Mouse (Mus musculus) CH12.LX (cell line): ENCODE data around the gene Cd27. TPM values are rescaled to one million over a fixed set of nuclear protein-coding genes. Genes with fewer than 3 reads are reported as not detected.

Experiments used
- DNase-seq: peaks from one replicate; pipeline ENCODE4 v3.0.0-alpha.2; 2013; ENCODE audit errors: extremely low read depth
- H3K27ac ChIP-seq: 2 replicates; pipeline ENCODE4 v1.5.1; 2012; ENCODE audit warnings: low read depth, mild to moderate bottlenecking, control low read depth, moderate library complexity; ENCODE audit not compliant: insufficient read depth
- H3K27me3 ChIP-seq: replicated peaks from 2 replicates; pipeline ENCODE3; 2012; ENCODE audit warnings: inconsistent platforms
- H3K36me3 ChIP-seq, 2 experiments: replicated peaks in 1 of 2; 2 replicates each; pipeline versions ENCODE3 to v1.6.1; 2012; ENCODE audit warnings: inconsistent platforms in 1 of 2, low read length in 1 of 2, mild to moderate bottlenecking in 1 of 2, mixed read lengths in 1 of 2, moderate library complexity in 1 of 2; ENCODE audit not compliant: control insufficient read depth in 1 of 2, insufficient read depth in 1 of 2
- H3K4me1 ChIP-seq, 2 experiments: 2 replicates each; pipeline ENCODE4 v1.6.1; 2012; ENCODE audit warnings: inconsistent platforms in 1 of 2, moderate library complexity in 1 of 2; ENCODE audit not compliant: insufficient read depth in 2 of 2, control insufficient read depth in 1 of 2
- H3K4me2 ChIP-seq: 2 replicates; pipeline ENCODE4 v1.6.1; 2012; ENCODE audit warnings: low read depth, mild to moderate bottlenecking, control low read depth; ENCODE audit not compliant: poor library complexity, insufficient read depth, severe bottlenecking
- H3K4me3 ChIP-seq, 3 experiments: fragments of 150-350 bp in 1 of 3; sonication (generic) in 1 of 3; replicated peaks in 1 of 3; 2 replicates each; pipeline versions ENCODE3 to v1.5.1; 2011 to 2012; ENCODE audit warnings: low read depth in 2 of 3, low read length in 2 of 3, mild to moderate bottlenecking in 2 of 3, moderate library complexity in 2 of 3, control low read depth in 1 of 3, improper control_type of control experiment in 1 of 3, inconsistent platforms in 1 of 3, mixed read lengths in 1 of 3; ENCODE audit not compliant: poor library complexity in 1 of 3
- H3K79me2 ChIP-seq: replicated peaks from 2 replicates; pipeline ENCODE4 v1.6.1; 2012; ENCODE audit warnings: mild to moderate bottlenecking, moderate library complexity; ENCODE audit not compliant: control insufficient read depth, poor library complexity, insufficient read depth, severe bottlenecking; ENCODE audit errors: extremely low read depth
- H3K9ac ChIP-seq: 2 replicates; pipeline ENCODE4 v1.6.1; 2012; ENCODE audit warnings: low read depth, mild to moderate bottlenecking, control low read depth, moderate library complexity; ENCODE audit not compliant: insufficient read depth
- H3K9me3 ChIP-seq: replicated peaks from 2 replicates; pipeline ENCODE3; 2012; ENCODE audit warnings: low read length, inconsistent platforms, mixed read lengths
- BHLHE40 ChIP-seq: IDR thresholded peaks from 2 replicates; pipeline ENCODE4 v1.6.1; 2011; ENCODE audit warnings: mild to moderate bottlenecking, low read depth, low read length, improper control_type of control experiment
- CHD1 ChIP-seq: IDR thresholded peaks from 2 replicates; pipeline ENCODE4 v1.6.1; 2012; ENCODE audit warnings: low read depth, low read length, improper control_type of control experiment, inconsistent platforms
- CTCF ChIP-seq, 2 experiments: IDR thresholded peaks in 1 of 2; conservative IDR thresholded peaks in 1 of 2; 2 replicates each; pipeline ENCODE4 v1.5.1; 2011 to 2012; ENCODE audit warnings: low read depth in 2 of 2, low read length in 2 of 2, improper control_type of control experiment in 1 of 2, inconsistent platforms in 1 of 2, mild to moderate bottlenecking in 1 of 2, moderate library complexity in 1 of 2
- E2F4 ChIP-seq: IDR thresholded peaks from 2 replicates; pipeline ENCODE4 v1.6.1; 2011; ENCODE audit warnings: low read depth, low read length, improper control_type of control experiment; ENCODE audit not compliant: insufficient replicate concordance
- EP300 ChIP-seq: IDR thresholded peaks from 2 replicates; pipeline ENCODE4 v1.6.1; 2011; ENCODE audit warnings: low read length, improper control_type of control experiment
- ETS1 ChIP-seq: conservative IDR thresholded peaks from 2 replicates; pipeline ENCODE4 v1.6.1; 2012; ENCODE audit warnings: low read depth, mild to moderate bottlenecking, inconsistent platforms, low read length, improper control_type of control experiment, moderate library complexity
- GABPA ChIP-seq: IDR thresholded peaks from 2 replicates; pipeline ENCODE4 v1.6.1; 2012; ENCODE audit warnings: low read depth, low read length, improper control_type of control experiment, inconsistent platforms; ENCODE audit not compliant: insufficient replicate concordance
- HCFC1 ChIP-seq: IDR thresholded peaks from 2 replicates; pipeline ENCODE4 v1.6.1; 2012; ENCODE audit warnings: low read depth, mild to moderate bottlenecking, inconsistent platforms, low read length, improper control_type of control experiment
- IRF4 ChIP-seq: IDR thresholded peaks from 2 replicates; pipeline ENCODE4 v1.6.1; 2014; ENCODE audit warnings: low read depth, mild to moderate bottlenecking, inconsistent platforms, low read length, improper control_type of control experiment
- MAFK ChIP-seq: IDR thresholded peaks from 2 replicates; pipeline ENCODE4 v1.6.1; 2011; ENCODE audit warnings: low read length, improper control_type of control experiment; ENCODE audit not compliant: insufficient replicate concordance
- MAX ChIP-seq: IDR thresholded peaks from 2 replicates; pipeline ENCODE4 v1.6.1; 2011; ENCODE audit warnings: low read length, improper control_type of control experiment
- MEF2A ChIP-seq: IDR thresholded peaks from 2 replicates; pipeline ENCODE4 v1.6.1; 2014; ENCODE audit warnings: low read depth, mild to moderate bottlenecking, inconsistent platforms, low read length, improper control_type of control experiment, borderline replicate concordance
- MYC ChIP-seq: IDR thresholded peaks from 2 replicates; pipeline ENCODE4 v1.6.1; 2011; ENCODE audit warnings: low read depth, mild to moderate bottlenecking, improper control_type of control experiment, low read length
- NELFE ChIP-seq: IDR thresholded peaks from 2 replicates; pipeline ENCODE4 v1.6.1; 2011; ENCODE audit warnings: low read depth, low read length, improper control_type of control experiment
- PAX5 ChIP-seq: IDR thresholded peaks from 2 replicates; pipeline ENCODE4 v1.6.1; 2012; ENCODE audit warnings: low read length, inconsistent platforms, mixed read lengths
- POLR2A ChIP-seq: IDR thresholded peaks from 2 replicates; pipeline ENCODE4 v1.6.1; 2011; ENCODE audit warnings: low read depth, mild to moderate bottlenecking, improper control_type of control experiment, low read length
- POLR2AphosphoS2 ChIP-seq: IDR thresholded peaks from 2 replicates; pipeline ENCODE4 v1.6.1; 2011; ENCODE audit warnings: low read depth, low read length, improper control_type of control experiment
- RCOR1 ChIP-seq: conservative IDR thresholded peaks from 2 replicates; pipeline ENCODE4 v1.6.1; 2012; ENCODE audit warnings: low read depth, mild to moderate bottlenecking, inconsistent platforms, low read length, improper control_type of control experiment
- SIN3A ChIP-seq: IDR thresholded peaks from 2 replicates; pipeline ENCODE4 v1.6.1; 2012; ENCODE audit warnings: low read length, improper control_type of control experiment, inconsistent platforms
- SMC3 ChIP-seq: IDR thresholded peaks from 2 replicates; pipeline ENCODE4 v1.6.1; 2011; ENCODE audit warnings: low read depth, low read length, improper control_type of control experiment
- TBP ChIP-seq: conservative IDR thresholded peaks from 2 replicates; pipeline ENCODE4 v1.6.1; 2011; ENCODE audit warnings: low read depth, low read length, improper control_type of control experiment
- TCF12 ChIP-seq: IDR thresholded peaks from 2 replicates; pipeline ENCODE4 v1.6.1; 2014; ENCODE audit warnings: low read depth, mild to moderate bottlenecking, inconsistent platforms, low read length, improper control_type of control experiment
- USF2 ChIP-seq: conservative IDR thresholded peaks from 2 replicates; pipeline ENCODE4 v1.6.1; 2011; ENCODE audit warnings: low read depth, low read length, improper control_type of control experiment
- ZMIZ1 ChIP-seq: IDR thresholded peaks from 2 replicates; pipeline ENCODE4 v1.6.1; 2012; ENCODE audit warnings: low read depth, mild to moderate bottlenecking, inconsistent platforms, low read length, improper control_type of control experiment
- ZNF384 ChIP-seq: IDR thresholded peaks from 2 replicates; pipeline ENCODE4 v1.6.1; 2012; ENCODE audit warnings: low read depth, low read length, improper control_type of control experiment, inconsistent platforms
- dilution Hi-C: fragments of 300-500 bp; cut with MboI; formaldehyde crosslinking; loops from 2 replicates; pipeline ENCODE4 v1.14.3; 2020; ENCODE audit warnings: low sequenced_read_pairs; ENCODE audit not compliant: extremely low pct_unique_long_range_greater_than_20kb, extremely low pct_ligation_motif_present
- in situ Hi-C: fragments of 300-500 bp; cut with MboI; formaldehyde crosslinking; loops from 3 replicates; pipeline ENCODE4 v1.14.3; 2019; ENCODE audit warnings: low sequenced_read_pairs, low pct_ligation_motif_present, low pct_unique_long_range_greater_than_20kb, mixed read lengths
- polyA plus RNA-seq: library from polyadenylated mRNA; unstranded; fragments of >175 nt; gene quantifications from 2 replicates; pipeline ENCODE4 v1.2.1, GENCODE M21; 2012; ENCODE audit warnings: low read depth; ENCODE audit not compliant: insufficient read length
- total RNA-seq, 2 experiments: library from RNA; depleted of rRNA; stranded (reverse); fragments of 300-350 nt in 1 of 2; fragments of >200 nt in 1 of 2; gene quantifications; 2 replicates each; pipeline ENCODE4 v1.2.3; 2012 to 2014

The Cd27 gene
- total and polyA plus RNA-seq, 3 experiments: 0.54 TPM; not detected in 2

GRCm38 (mm10) chr6:125197166-125197565, 39.6 kb downstream of the Cd27 start:
- no peak for DNase-seq
- TF ChIP-seq SIN3A: no peak
- TF ChIP-seq MEF2A: no peak
- TF ChIP-seq IRF4: no peak
- no peak for TF ChIP-seq NELFE
- TF ChIP-seq EP300: no peak
- no peak for TF ChIP-seq HCFC1
- TF ChIP-seq E2F4: no peak
- TF ChIP-seq POLR2A: no peak
- no peak for TF ChIP-seq CHD1
- TF ChIP-seq PAX5: no peak
- no peak for TF ChIP-seq RCOR1
- no peak for TF ChIP-seq CTCF (conservative IDR thresholded peaks at IDR 0.05 in 1 of 2, IDR thresholded peaks at IDR 0.05 in 1 of 2; ENCODE audit: low read depth in 2 of 2, low read length in 2 of 2)
- TF ChIP-seq ZNF384: no peak
- TF ChIP-seq SMC3: no peak
- no peak for TF ChIP-seq MYC
- no peak for TF ChIP-seq ZMIZ1
- TF ChIP-seq USF2: no peak
- TF ChIP-seq TBP: no peak
- no peak for TF ChIP-seq TCF12
- no peak for TF ChIP-seq POLR2AphosphoS2
- TF ChIP-seq, all 38 proteins: peak for 0
- Histone ChIP-seq H3K9ac (no peak overlapping the region), H3K4me2 (no peak overlapping the region), H3K4me1 (peaks cover 0 to 9% of the 10 kb centered on the region in 2 experiments; a peak in 1 of 4 replicates), H3K4me3 (no peak overlapping the region), H3K27ac (no peak overlapping the region), H3K36me3 (peaks cover 2 to 24% of the 10 kb centered on the region in 2 experiments), H3K27me3 (no peaks in the 10 kb centered on the region), H3K9me3 (no peaks in the 10 kb centered on the region), H3K79me2 (peaks cover 14% of the 10 kb centered on the region)
- in situ Hi-C loops: no loop called here
- dilution Hi-C loops: no loop called here

- H3K36me3 ChIP-seq: peaks cover 2 to 24% of the 10 kb centered on the region in 2 experiments
- no peak overlapping the region for H3K9ac ChIP-seq
- no peak overlapping the region for H3K4me3 ChIP-seq
- H3K4me2 ChIP-seq: no peak overlapping the region
- TF ChIP-seq SIN3A (no peak), BHLHE40 (no peak), GABPA (no peak), MAFK (no peak), PAX5 (no peak), ZNF384 (no peak), HCFC1 (no peak), ETS1 (no peak), MAX (no peak), CHD1 (no peak), SMC3 (no peak)
- TF ChIP-seq, all 38 proteins: peak for 0
- H3K9me3 ChIP-seq: no peaks in the 10 kb centered on the region
- H3K27me3 ChIP-seq: no peaks in the 10 kb centered on the region
- peaks cover 0 to 9% of the 10 kb centered on the region in 2 experiments; a peak in 1 of 4 replicates for H3K4me1 ChIP-seq
- H3K79me2 ChIP-seq: peaks cover 14% of the 10 kb centered on the region
- dilution Hi-C loops (no loop called here), in situ Hi-C loops (no loop called here)
- DNase-seq: no peak
- no peak overlapping the region for H3K27ac ChIP-seq
These were observed 40.5 kb downstream of the Cd27 start for GRCm38 (mm10) chr6:125196301-125196700.
